Mouse (Mus musculus): ENCODE measurements around the gene Nppc. TPM values are rescaled to one million over a fixed set of nuclear protein-coding genes. Genes with fewer than 3 reads are reported as not detected.
A peak's percentile ranks its signal among the peaks of the same experiment; 100 is the strongest.

Gene Nppc
- total and polyA plus RNA-seq, 3 experiments = not detected

DNA sequence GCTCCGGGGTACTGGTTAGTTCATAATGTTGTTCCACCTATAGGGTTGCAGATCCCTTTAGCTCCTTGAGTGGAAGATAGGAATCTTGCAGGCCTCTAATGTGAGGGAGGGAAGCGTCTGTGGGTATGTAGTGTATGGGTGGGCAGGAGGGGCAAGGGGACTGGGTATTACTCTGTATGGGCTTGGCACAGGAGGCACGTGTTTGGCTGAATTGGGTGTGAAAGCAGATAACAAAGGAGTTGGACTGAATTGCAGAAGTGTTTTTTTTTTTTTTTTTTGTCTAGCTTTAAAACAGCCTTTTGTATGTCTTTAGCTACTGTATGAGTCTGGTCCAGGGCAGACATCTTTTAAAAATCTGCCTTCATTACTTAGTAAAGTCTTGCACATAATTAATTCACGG, 39.2 kb upstream of the Nppc start:
- Histone ChIP-seq H3K9ac (ENCODE audit: control insufficient read depth, low read depth, low read length, poor library complexity, severe bottlenecking) (no peak overlapping the region), H3K4me1 (ENCODE audit: control insufficient read depth in 1 of 2, insufficient read depth in 2 of 2, low read length in 2 of 2) (peaks cover 9 to 21% of the 10 kb centered on the region in 2 experiments), H3K4me3 (ENCODE audit: control insufficient read depth in 1 of 2, insufficient read depth in 1 of 2, low read depth in 2 of 2, low read length in 2 of 2) (no peak overlapping the region), H3K27ac (ENCODE audit: control insufficient read depth, low read depth, low read length) (peak overlapping the region; percentile 17; the same call in 1 of the 2 replicates), H3K36me3 (ENCODE audit: control insufficient read depth in 1 of 2, insufficient read depth in 2 of 2, low read length in 2 of 2) (peaks cover 0 to 21% of the 10 kb centered on the region in 2 experiments; a peak in 2 of 4 replicates), H3K27me3 (ENCODE audit: control insufficient read depth in 1 of 2, insufficient read depth in 2 of 2, low read length in 2 of 2) (no peaks in the 10 kb centered on the region), H3K79me2 (ENCODE audit: control insufficient read depth, insufficient read depth, low read length, poor library complexity) (peaks cover 8% of the 10 kb centered on the region), H3K9me3 (replicated peaks; ENCODE audit: insufficient read depth, low read length) (no peaks in the 10 kb centered on the region)
- peak; percentile 66; the same call in 1 of the 2 replicates for TF ChIP-seq ZKSCAN1 (IDR thresholded peaks at IDR 0.05; ENCODE audit: low read depth, low read length)
- no peak for TF ChIP-seq CTCF (IDR thresholded peaks at IDR 0.05 in 2 of 3, conservative IDR thresholded peaks at IDR 0.05 in 1 of 3; ENCODE audit: control insufficient read depth in 1 of 3, insufficient read depth in 1 of 3, low read depth in 2 of 3, low read length in 3 of 3, poor library complexity in 1 of 3, severe bottlenecking in 1 of 3)
- no peak for TF ChIP-seq NRF1 (IDR thresholded peaks at IDR 0.05; ENCODE audit: insufficient read depth, low read depth, low read length, poor library complexity, severe bottlenecking)
- TF ChIP-seq MAZ (IDR thresholded peaks at IDR 0.05; ENCODE audit: low read depth, low read length) = no peak
- no peak for TF ChIP-seq MAFK (IDR thresholded peaks at IDR 0.05; ENCODE audit: borderline replicate concordance, low read depth, low read length)
- peak; percentile 99 for TF ChIP-seq ZNF384 (IDR thresholded peaks at IDR 0.05; ENCODE audit: low read depth, low read length)
- TF ChIP-seq EP300 (IDR thresholded peaks at IDR 0.05; ENCODE audit: low read depth in 1 of 2, low read length in 2 of 2) = peak; percentile 64 to 81; a peak in 3 of 4 replicates
- peak; percentile 97 for TF ChIP-seq MYC (IDR thresholded peaks at IDR 0.05; ENCODE audit: low read depth, low read length)
- TF ChIP-seq MXI1 (IDR thresholded peaks at IDR 0.05; ENCODE audit: low read depth, low read length) = peak; percentile 91
- no peak for TF ChIP-seq POLR2A (IDR thresholded peaks at IDR 0.05; ENCODE audit: control insufficient read depth in 1 of 2, insufficient read depth in 1 of 2, low read depth in 1 of 2, low read length in 2 of 2, poor library complexity in 1 of 2)
- TF ChIP-seq USF1 (IDR thresholded peaks at IDR 0.05; ENCODE audit: low read depth, low read length) = peak; percentile 84
- peak; percentile 82 for TF ChIP-seq GATA1 (IDR thresholded peaks at IDR 0.05; ENCODE audit: low read depth, low read length)
- TF ChIP-seq BHLHE40 (IDR thresholded peaks at IDR 0.05; ENCODE audit: borderline replicate concordance, low read depth, low read length) = peak; percentile 98
- TF ChIP-seq CHD2 (IDR thresholded peaks at IDR 0.05; ENCODE audit: low read length) = no peak
- TF ChIP-seq HCFC1 (IDR thresholded peaks at IDR 0.05; ENCODE audit: low read depth, low read length) = peak; percentile 48; the same call in 1 of the 2 replicates
- TF ChIP-seq RAD21 (IDR thresholded peaks at IDR 0.05; ENCODE audit: low read depth, low read length) = no peak
- TF ChIP-seq GABPA (IDR thresholded peaks at IDR 0.05; ENCODE audit: low read depth, low read length) = no peak
- TF ChIP-seq ZMIZ1 (IDR thresholded peaks at IDR 0.05; ENCODE audit: low read depth, low read length) = no peak
- 0 out of 4 replicates have a peak, but pooled peaks of 1 of the 2 experiments have one; percentile 31 for TF ChIP-seq USF2 (IDR thresholded peaks at IDR 0.05; ENCODE audit: borderline replicate concordance in 1 of 2, insufficient read depth in 1 of 2, low read depth in 1 of 2, low read length in 2 of 2)
- 0 out of 2 replicates have a peak, but pooled peaks have one; percentile 29 for TF ChIP-seq TBP (IDR thresholded peaks at IDR 0.05; ENCODE audit: low read depth, low read length)
- TF ChIP-seq MYB (IDR thresholded peaks at IDR 0.05; ENCODE audit: low read depth, low read length) = 0 out of 2 replicates have a peak, but pooled peaks have one; percentile 7
- TF ChIP-seq SIN3A (IDR thresholded peaks at IDR 0.05; ENCODE audit: low read length) = peak; percentile 68
- peak; percentile 94 for TF ChIP-seq MAX (IDR thresholded peaks at IDR 0.05; ENCODE audit: low read length)
- peak; percentile 45 for TF ChIP-seq TAL1 (IDR thresholded peaks at IDR 0.05; ENCODE audit: low read length)
- TF ChIP-seq MEF2A (IDR thresholded peaks at IDR 0.05; ENCODE audit: extremely low read depth, insufficient replicate concordance, low read depth, low read length, poor library complexity, severe bottlenecking) = no peak
- peak; percentile 46; the same call in 1 of the 2 replicates for TF ChIP-seq RCOR1 (IDR thresholded peaks at IDR 0.05; ENCODE audit: low read depth, low read length)
- peak; percentile 52 for TF ChIP-seq TCF12 (IDR thresholded peaks at IDR 0.05; ENCODE audit: low read depth, low read length)
- TF ChIP-seq CHD1 (IDR thresholded peaks at IDR 0.05; ENCODE audit: low read depth, low read length) = no peak
- peak; percentile 54; the same call in 1 of the 2 replicates for TF ChIP-seq ETS1 (IDR thresholded peaks at IDR 0.05; ENCODE audit: low read depth, low read length)
- DNase-seq (ENCODE audit: low read depth, low spot score) = peak; percentile 81
